Mouse (Mus musculus) gastrocnemius, postnatal 36 days (tissue): ENCODE data around the gene Paics. TPM values are rescaled to one million over a fixed set of nuclear protein-coding genes. Genes with fewer than 3 reads are reported as not detected.
"Not testable (repeated sequence)": the region's sequence is repeated elsewhere in the genome, so short reads cannot be mapped to it uniquely, and the experiment has no call there.

Experiments used
- DNase-seq, 2 experiments: peaks; one replicate each; pipeline ENCODE4 v3.0.0; 2022
- intact Hi-C: fragments of 180-260 bp; cut with DNase I; formaldehyde crosslinking; loops from one replicate; pipeline ENCODE4 v1.15.1; 2025
- total RNA-seq, 2 experiments: library from RNA; stranded (reverse); gene quantifications; 2 replicates each; pipeline ENCODE4 v1.2.3; 2021

Gene Paics
- total RNA-seq, 2 experiments from 2014 or later: 123 TPM

DNA sequence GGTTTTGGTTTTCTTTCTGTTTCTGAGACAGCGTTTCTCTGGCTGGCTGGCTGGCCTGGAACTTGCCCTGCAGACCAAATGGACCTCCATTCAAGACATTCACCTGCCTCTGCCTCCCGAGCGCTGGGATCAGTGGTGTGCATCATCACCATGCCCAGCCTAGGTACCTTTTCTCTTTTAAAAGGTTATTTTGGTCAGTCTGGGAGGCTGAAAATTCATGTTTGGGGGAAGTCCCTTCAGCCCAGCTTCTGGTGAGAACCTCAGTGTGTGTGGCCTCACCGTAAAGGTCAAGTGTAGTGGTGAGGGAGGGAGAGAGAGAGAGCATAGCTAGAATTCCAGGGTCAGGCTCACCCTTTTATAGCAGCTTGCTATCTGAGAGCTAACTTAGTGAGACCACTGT, 3.3 kb upstream of the Paics start:
- intact Hi-C loops: no loop called here
- no peak for DNase-seq

DNA sequence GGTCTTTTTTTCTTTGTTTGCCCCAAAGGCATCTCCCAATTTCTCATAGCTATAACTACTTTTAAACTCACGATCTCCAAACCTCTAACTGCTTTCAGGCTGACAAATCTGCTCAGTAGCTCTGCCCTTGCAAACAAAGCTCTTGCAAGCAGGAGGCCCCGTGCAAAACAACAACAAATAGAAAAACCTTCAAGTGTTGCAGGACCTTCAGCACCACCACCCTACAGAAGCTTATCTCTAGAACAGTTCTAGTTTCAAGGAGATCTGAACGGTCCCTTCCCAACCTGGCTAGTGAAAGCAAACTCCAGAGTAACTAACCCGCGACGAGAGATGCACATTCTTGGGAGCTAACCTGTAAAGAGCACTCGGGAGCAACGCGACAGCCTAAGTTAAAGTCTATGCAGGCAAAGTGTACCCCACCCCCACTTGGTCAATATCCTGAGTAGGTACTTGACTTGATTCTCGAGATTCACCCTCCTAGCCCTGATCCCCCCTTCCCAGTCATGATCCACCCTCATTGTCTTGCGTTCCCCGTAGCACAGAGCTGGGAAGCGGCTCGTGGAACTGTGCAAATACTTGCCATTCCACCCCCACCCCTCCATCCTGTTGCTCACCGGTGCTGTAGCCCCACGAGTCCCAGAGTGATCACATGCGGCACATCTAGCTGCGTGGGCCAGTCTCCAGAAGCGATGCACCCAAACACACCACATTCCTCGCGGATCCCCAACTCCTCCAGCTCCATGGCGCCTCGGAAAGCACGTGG, 583 bp upstream of the Paics start:
- DNase-seq: no peak
- intact Hi-C loops: loop anchor here (5.0 kb wide), 1 partner anchor 43 kb away; the partner anchor contains the start of gene Aasdh

DNA sequence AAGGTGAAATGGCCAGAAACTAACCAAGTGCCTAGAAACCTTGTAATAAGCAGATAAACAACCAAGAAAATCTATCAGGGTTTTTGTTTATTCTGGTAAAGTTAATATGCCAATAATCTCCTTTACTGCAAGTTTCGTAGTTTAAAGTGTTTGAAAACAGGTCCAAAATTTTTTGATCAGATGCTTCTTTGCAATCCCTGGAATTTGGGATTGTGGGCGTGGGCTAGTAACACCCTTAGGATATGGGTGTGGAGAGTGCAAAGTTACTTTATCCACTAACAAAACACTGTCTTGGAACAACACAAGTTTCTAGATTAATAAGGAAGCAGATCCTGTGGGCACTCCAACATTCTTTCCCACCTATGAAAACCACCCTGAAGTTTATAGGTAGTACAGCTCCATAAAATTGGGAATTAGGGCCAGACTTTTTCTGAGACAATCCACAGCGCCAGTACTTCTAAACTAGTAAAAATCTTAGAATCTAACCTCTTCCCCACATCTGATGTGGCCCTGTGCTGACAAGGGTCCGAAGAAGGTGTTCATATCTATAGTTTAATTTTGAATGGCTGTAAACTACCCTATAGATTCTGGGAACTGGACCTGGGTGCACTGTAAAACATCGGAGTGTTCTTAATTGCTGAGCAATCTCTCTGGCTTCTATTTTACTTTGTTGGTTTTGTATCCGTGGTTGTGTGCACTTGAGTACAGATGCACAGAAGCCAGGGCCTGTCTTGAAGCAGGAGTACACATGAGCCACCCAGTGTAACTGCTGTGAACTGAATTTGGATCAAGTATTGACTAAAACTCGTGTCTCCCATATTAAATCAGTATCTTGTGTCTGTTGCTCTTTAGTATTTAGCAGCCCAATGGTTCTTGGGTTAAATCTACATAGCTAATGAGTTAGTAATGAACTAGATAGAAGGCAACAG, 1.3 kb downstream of the Paics start:
- intact Hi-C loops: loop anchor here (5.0 kb wide), 1 partner anchor 45 kb away; the partner anchor contains the start of gene Aasdh
- no peak for DNase-seq

DNA sequence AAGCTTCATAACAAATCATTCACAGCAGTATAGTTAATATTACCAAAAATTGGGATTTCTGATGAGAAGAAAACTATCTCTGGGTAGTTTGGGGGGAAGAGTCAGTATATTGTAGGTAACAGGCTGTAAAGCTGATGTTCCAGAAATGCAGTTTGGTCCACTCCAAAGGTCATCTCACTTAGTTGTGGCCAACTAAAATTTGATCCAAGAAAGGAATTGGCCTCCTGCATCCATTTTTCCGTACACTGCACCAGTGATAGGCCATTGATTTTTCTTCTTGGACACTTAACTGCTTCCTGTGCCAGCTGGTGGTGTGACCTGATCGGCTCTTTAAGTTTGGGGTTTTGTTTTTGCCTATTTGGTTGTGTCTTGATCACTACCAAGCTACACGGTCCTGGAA, 2.7 kb downstream of the Paics start:
- DNase-seq: no peak

DNA sequence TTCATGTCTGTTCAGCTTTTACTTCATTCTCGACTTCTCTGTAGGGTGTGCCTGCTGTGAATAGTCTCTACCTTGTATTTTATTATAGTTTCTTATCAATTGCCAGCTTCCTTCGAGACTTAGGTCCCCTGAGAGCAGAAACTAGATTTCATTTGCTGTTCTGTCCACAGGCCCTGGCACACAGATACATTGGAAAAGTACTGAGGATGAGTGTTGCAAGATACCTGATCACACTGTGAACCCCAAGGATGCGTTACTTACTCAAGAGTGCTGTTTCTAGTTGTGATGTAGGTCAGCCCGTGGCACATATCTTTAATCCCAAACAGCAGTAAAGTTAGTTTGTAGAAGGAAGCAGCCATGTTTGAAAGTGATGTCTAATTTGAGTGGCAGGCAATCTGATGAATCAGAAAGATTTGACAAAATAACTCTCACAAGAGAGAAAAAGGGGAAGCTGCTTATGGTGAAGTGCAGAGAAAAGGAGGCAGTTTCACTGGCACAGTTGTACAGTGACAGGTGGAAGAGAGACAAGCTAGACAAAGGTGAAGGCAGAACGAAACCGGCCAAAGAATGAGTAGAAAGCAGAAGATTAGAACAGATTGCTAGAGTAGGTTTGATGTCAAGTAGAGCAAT, 3.3 kb downstream of the Paics start:
- intact Hi-C loops: loop anchor here (5.0 kb wide), 1 partner anchor 47 kb away; the partner anchor contains the start of gene Aasdh
- no peak for DNase-seq

More for the DNA sequence above, 2.7 kb downstream of the Paics start:
- intact Hi-C loops: loop anchor here (5.0 kb wide), 1 partner anchor 46 kb away; the partner anchor contains the start of gene Aasdh

- intact Hi-C loops: no loop called here
- no peak for DNase-seq
Observed at GRCm38 (mm10) chr5:76955474-76955873, 4.4 kb downstream of the Paics start.

DNA sequence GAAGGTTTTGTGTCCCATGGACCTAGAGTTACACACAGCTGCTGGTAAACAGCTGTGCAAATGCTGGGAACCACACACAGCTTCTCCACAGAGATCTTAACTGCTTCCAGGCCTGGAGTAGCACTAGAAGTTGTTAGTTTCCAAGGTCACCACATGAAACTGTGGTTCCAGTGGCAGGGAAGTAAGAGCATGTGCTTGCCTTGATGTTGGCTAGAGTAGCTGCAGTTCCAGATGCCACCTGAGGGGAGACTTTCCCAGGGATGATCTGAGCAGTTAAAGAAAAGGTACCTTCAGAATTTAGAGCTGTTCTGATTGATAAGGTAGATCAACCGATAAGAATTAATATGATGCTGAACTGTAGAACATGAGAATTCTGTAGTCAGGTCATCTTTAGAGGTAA, 6.8 kb downstream of the Paics start:
- intact Hi-C loops: no loop called here
- DNase-seq: no peak

DNA sequence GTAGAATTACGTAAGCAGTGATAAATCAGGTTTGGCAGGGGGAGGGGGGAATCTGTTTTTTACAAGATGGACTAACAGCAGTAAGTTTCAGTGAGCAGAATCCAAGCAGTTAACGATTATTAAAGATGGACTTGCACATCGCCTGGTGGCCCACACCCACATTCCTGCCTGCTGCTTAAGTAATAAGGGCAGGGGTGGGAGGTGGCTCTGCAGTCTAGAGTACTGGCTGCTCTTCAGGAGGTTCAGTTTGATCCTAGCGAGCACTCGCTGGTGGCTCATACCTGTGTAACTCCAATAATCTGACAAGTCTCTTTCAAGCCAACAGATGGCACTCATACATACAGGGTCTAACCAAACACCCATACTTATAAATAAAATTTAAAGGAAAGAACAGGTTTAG, 8.5 kb downstream of the Paics start:
- no peak for DNase-seq
- intact Hi-C loops: no loop called here

DNA sequence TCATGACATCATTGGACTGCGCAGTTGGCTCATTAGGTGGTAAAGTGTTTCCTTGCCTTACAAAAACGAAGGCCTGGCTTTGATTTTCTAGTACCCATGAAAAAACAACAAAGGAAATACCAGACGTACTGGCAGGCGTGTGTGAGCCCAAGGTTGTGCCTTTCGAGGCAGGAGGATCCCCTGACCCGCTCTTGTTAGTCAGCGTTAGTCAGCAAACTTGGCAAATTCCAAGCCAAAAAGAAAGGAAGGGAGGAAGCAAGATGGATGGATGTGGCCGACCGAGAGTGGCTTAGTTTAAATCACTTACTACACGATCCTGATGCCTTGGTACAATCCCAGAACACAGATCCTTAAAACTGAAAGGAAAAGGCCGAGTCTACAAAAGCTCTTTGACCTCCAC, 11.4 kb downstream of the Paics start:
- intact Hi-C loops: no loop called here
- no peak for DNase-seq

- DNase-seq: no peak
- intact Hi-C loops: loop anchor here (5.0 kb wide), 1 partner anchor 57 kb away; the partner anchor contains the start of gene Aasdh
Observed at GRCm38 (mm10) chr5:76964651-76965050, 13.5 kb downstream of the Paics start.

DNA sequence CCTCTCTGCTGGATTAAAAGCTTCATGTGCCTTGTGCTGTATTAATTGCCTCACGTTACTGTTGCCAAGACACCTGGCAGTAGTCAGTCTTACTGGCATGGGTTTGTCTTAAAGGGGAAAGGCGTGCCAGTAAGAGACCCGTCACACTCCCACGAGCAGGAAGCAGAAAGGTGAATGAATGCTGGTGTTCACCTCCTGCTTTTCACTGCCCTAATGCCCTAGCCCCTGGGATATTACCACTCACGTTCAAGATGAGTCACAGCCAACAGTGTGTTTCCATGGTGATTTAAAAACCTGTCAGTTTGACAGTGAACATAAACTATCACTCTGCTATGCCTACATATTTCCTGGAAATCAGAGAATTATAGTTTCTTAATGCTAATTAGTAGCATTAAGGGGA, 18.1 kb downstream of the Paics start:
- no peak for DNase-seq
- intact Hi-C loops: loop anchor here (5.0 kb wide), 1 partner anchor 62 kb away; the partner anchor contains the start of gene Aasdh

DNA sequence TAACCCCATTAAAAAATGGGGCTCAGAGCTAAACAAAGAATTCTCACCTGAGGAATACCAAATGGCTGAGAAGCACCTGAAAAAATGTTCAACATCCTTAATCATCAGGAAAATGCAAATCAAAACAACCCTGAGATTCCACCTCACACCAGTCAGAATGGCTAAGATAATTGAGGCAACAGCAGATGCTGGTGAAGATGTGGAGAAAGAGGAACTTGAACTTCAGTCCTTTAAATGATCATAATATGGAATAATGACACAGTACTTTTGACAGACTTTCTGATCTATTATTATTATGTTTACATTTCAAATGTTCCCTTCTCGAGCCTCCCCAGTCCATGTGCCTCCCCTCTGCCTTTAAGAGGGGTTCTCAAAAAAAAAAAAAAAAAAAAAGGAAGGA, 20.0 kb downstream of the Paics start:
- intact Hi-C loops: loop anchor here (10.0 kb wide), 1 partner anchor 376 kb away; no protein-coding TSS in a partner anchor

DNA sequence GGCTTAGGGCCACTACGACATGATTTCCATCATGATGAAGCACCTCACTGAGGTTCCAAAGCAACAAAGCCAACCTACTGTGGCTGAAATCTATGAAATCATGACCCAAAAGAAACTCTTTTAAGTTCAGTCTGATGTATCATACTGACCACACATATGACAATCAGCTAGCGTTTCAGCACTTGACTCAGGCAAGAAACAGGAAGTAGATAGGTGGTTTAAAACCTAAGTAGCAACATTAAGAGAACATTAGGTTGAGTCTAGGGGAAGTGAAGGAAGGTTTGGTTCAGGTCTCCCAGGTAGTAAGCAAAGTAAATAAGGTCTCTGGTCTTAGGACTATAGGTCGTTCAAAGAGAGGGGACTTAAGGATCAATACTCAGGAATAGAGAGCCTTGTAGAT, 22.4 kb downstream of the Paics start:
- intact Hi-C loops: loop anchor here (10.0 kb wide), 1 partner anchor 379 kb away; no protein-coding TSS in a partner anchor
- DNase-seq: no peak

More for the DNA sequence above, 20.0 kb downstream of the Paics start:
- not testable (repeated sequence) for DNase-seq

DNA sequence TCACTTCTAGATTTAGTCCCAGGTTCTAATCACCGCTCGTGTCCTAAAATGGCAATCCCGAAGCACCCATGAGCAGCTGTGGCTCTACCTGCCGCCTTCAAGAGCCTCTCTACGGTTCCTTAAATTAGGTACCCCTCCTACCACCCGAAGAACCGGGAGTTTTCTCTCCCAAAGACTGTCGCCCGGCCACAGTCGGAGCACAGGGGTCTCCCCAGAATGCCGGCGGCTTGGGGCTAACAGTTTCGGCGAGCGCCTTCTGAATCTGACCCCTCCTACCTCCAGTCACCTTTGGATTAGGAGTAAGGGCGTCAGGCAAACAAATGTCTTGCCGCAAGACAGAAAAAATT, 23.1 kb downstream of the Paics start:
- intact Hi-C loops: loop anchor here (10.0 kb wide), 1 partner anchor 379 kb away; no protein-coding TSS in a partner anchor
- no peak for DNase-seq

DNA sequence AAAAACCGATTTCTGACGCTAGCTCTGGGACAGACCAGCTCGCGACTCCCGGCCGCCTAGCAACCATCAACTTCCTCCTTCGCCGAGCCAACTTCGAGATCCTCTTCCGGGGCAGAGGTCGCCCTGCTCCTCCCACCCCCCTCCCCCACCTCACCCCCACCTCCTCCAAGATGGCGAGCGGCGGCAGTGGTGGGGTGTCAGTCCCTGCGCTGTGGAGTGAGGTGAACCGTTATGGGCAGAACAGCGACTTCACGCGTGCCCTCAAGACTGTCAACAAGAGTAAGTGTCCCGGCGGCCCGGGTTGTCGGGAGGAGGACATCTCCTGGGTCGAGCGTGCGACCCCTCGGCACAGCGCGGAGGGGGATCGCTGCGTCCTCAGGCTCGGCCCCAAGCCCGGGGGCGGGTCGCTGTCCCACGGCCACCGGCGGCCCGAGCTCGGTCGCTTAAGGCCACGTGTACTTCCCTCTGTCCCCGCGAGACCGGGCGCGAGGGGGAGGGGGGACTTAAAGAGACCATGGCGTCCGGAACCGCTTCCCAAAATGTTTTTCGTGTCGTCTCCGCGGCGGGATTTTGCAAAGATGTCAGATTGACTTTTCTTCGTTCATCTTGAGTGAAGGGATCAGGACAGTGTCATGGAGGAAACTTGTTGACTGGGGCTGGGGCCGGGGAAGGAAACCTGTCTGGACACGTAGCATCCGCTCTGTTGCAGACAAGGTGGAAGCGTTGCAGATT, 23.6 kb downstream of the Paics start, which contains the start of gene Srp72:
Srp72 (plus strand) TSS at position 130 of the 732 bp plus-strand sequence.
- peak; percentile 78 to 81 for DNase-seq
- intact Hi-C loops: loop anchor here (10.0 kb wide), 1 partner anchor 380 kb away; no protein-coding TSS in a partner anchor

- intact Hi-C loops: loop anchor here (10.0 kb wide), 1 partner anchor 381 kb away; no protein-coding TSS in a partner anchor
- no peak for DNase-seq
Observed at GRCm38 (mm10) chr5:76975736-76976135, 24.6 kb downstream of the Paics start.

DNA sequence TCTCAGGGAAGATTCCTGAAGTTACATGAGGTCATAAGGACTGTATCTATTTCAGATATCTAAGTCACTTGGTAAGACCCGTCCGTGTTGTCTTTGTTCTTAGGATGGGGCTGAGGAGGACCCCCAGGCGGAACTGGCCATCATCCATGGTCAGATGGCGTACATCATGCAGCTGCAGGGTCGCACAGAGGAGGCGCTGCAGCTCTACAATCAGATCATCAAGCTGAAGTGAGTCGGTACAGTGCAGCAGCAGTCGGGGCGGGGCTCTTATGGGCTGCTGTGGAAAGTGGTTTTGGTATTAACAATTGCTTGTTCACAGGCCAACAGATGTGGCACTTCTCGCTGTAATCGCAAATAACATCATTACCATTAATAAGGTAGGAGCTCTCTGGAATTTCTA, 32.9 kb downstream of the Paics start:
- intact Hi-C loops: no loop called here
- no peak for DNase-seq

GRCm38 (mm10) chr5:76990789-76991188, 39.7 kb downstream of the Paics start:
- DNase-seq: no peak
- intact Hi-C loops: no loop called here

DNA sequence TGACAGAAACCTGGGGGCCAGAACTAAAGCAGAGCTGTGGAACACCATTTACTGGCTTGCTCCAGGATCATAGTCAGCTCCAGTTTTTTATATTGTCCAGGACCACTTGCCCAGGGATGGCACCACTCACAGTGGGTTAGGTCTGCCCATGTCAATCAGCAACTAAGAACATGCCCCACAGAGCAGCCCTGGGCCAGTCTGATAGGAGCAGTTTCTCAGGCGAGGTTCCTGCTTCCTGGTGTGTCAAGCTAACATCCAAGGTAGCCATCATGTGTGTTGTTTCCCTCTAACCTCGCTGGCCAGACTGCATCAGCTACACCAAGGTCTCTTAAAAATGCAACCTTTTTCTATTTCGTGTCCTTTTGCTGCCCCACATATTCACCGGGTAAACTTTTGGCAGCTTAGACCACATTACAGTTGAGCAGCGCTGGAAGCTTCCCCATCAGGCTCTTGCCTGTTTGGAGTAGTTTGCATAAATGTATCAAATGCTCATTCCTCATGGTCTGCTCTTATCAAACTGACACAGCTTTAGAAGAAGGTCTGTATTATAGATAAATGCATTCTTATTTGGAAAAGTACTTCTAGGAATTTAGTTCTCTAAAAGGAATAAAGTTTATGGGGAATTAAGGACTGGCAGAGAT, 42.2 kb downstream of the Paics start:
- no peak for DNase-seq
- intact Hi-C loops: no loop called here
